Mouse (Mus musculus) CH12.LX (cell line): ENCODE results near the gene Alk. TPM values are rescaled to one million over a fixed set of nuclear protein-coding genes. Genes with fewer than 3 reads are reported as not detected.
A peak's percentile ranks its signal among the peaks of the same experiment; 100 is the strongest.

Experiments used
- DNase-seq: peaks from one replicate; pipeline ENCODE4 v3.0.0-alpha.2; 2013; ENCODE audit errors: extremely low read depth
- H3K27ac ChIP-seq: 2 replicates; pipeline ENCODE4 v1.5.1; 2012; ENCODE audit warnings: low read depth, mild to moderate bottlenecking, control low read depth, moderate library complexity; ENCODE audit not compliant: insufficient read depth
- H3K27me3 ChIP-seq: replicated peaks from 2 replicates; pipeline ENCODE3; 2012; ENCODE audit warnings: inconsistent platforms
- H3K36me3 ChIP-seq, 2 experiments: replicated peaks in 1 of 2; 2 replicates each; pipeline versions ENCODE3 to v1.6.1; 2012; ENCODE audit warnings: inconsistent platforms in 1 of 2, low read length in 1 of 2, mild to moderate bottlenecking in 1 of 2, mixed read lengths in 1 of 2, moderate library complexity in 1 of 2; ENCODE audit not compliant: control insufficient read depth in 1 of 2, insufficient read depth in 1 of 2
- H3K4me1 ChIP-seq, 2 experiments: 2 replicates each; pipeline ENCODE4 v1.6.1; 2012; ENCODE audit warnings: inconsistent platforms in 1 of 2, moderate library complexity in 1 of 2; ENCODE audit not compliant: insufficient read depth in 2 of 2, control insufficient read depth in 1 of 2
- H3K4me2 ChIP-seq: 2 replicates; pipeline ENCODE4 v1.6.1; 2012; ENCODE audit warnings: low read depth, mild to moderate bottlenecking, control low read depth; ENCODE audit not compliant: poor library complexity, insufficient read depth, severe bottlenecking
- H3K4me3 ChIP-seq, 3 experiments: fragments of 150-350 bp in 1 of 3; sonication (generic) in 1 of 3; replicated peaks in 1 of 3; 2 replicates each; pipeline versions ENCODE3 to v1.5.1; 2011 to 2012; ENCODE audit warnings: low read depth in 2 of 3, low read length in 2 of 3, mild to moderate bottlenecking in 2 of 3, moderate library complexity in 2 of 3, control low read depth in 1 of 3, improper control_type of control experiment in 1 of 3, inconsistent platforms in 1 of 3, mixed read lengths in 1 of 3; ENCODE audit not compliant: poor library complexity in 1 of 3
- H3K79me2 ChIP-seq: replicated peaks from 2 replicates; pipeline ENCODE4 v1.6.1; 2012; ENCODE audit warnings: mild to moderate bottlenecking, moderate library complexity; ENCODE audit not compliant: control insufficient read depth, poor library complexity, insufficient read depth, severe bottlenecking; ENCODE audit errors: extremely low read depth
- H3K9ac ChIP-seq: 2 replicates; pipeline ENCODE4 v1.6.1; 2012; ENCODE audit warnings: low read depth, mild to moderate bottlenecking, control low read depth, moderate library complexity; ENCODE audit not compliant: insufficient read depth
- H3K9me3 ChIP-seq: replicated peaks from 2 replicates; pipeline ENCODE3; 2012; ENCODE audit warnings: low read length, inconsistent platforms, mixed read lengths
- E2F4 ChIP-seq: IDR thresholded peaks from 2 replicates; pipeline ENCODE4 v1.6.1; 2011; ENCODE audit warnings: low read depth, low read length, improper control_type of control experiment; ENCODE audit not compliant: insufficient replicate concordance
- ELF1 ChIP-seq: IDR thresholded peaks from 2 replicates; pipeline ENCODE4 v1.6.1; 2014; ENCODE audit warnings: low read depth, mild to moderate bottlenecking, inconsistent platforms, low read length, improper control_type of control experiment
- ETS1 ChIP-seq: conservative IDR thresholded peaks from 2 replicates; pipeline ENCODE4 v1.6.1; 2012; ENCODE audit warnings: low read depth, mild to moderate bottlenecking, inconsistent platforms, low read length, improper control_type of control experiment, moderate library complexity
- IRF4 ChIP-seq: IDR thresholded peaks from 2 replicates; pipeline ENCODE4 v1.6.1; 2014; ENCODE audit warnings: low read depth, mild to moderate bottlenecking, inconsistent platforms, low read length, improper control_type of control experiment
- JUND ChIP-seq: conservative IDR thresholded peaks from 2 replicates; pipeline ENCODE4 v1.6.1; 2011; ENCODE audit warnings: low read depth, low read length, improper control_type of control experiment
- MAX ChIP-seq: IDR thresholded peaks from 2 replicates; pipeline ENCODE4 v1.6.1; 2011; ENCODE audit warnings: low read length, improper control_type of control experiment
- MXI1 ChIP-seq: IDR thresholded peaks from 2 replicates; pipeline ENCODE4 v1.6.1; 2011; ENCODE audit warnings: mild to moderate bottlenecking, low read depth, low read length, improper control_type of control experiment
- MYC ChIP-seq: IDR thresholded peaks from 2 replicates; pipeline ENCODE4 v1.6.1; 2011; ENCODE audit warnings: low read depth, mild to moderate bottlenecking, improper control_type of control experiment, low read length
- NRF1 ChIP-seq: IDR thresholded peaks from 2 replicates; pipeline ENCODE4 v1.6.1; 2014; ENCODE audit warnings: low read depth, mild to moderate bottlenecking, inconsistent platforms, low read length, improper control_type of control experiment, moderate library complexity
- PAX5 ChIP-seq: IDR thresholded peaks from 2 replicates; pipeline ENCODE4 v1.6.1; 2012; ENCODE audit warnings: low read length, inconsistent platforms, mixed read lengths
- POLR2A ChIP-seq: IDR thresholded peaks from 2 replicates; pipeline ENCODE4 v1.6.1; 2011; ENCODE audit warnings: low read depth, mild to moderate bottlenecking, improper control_type of control experiment, low read length
- RAD21 ChIP-seq: IDR thresholded peaks from 2 replicates; pipeline ENCODE4 v1.6.1; 2011; ENCODE audit warnings: low read depth, mild to moderate bottlenecking, low read length, improper control_type of control experiment, moderate library complexity
- SIN3A ChIP-seq: IDR thresholded peaks from 2 replicates; pipeline ENCODE4 v1.6.1; 2012; ENCODE audit warnings: low read length, improper control_type of control experiment, inconsistent platforms
- TBP ChIP-seq: conservative IDR thresholded peaks from 2 replicates; pipeline ENCODE4 v1.6.1; 2011; ENCODE audit warnings: low read depth, low read length, improper control_type of control experiment
- TCF12 ChIP-seq: IDR thresholded peaks from 2 replicates; pipeline ENCODE4 v1.6.1; 2014; ENCODE audit warnings: low read depth, mild to moderate bottlenecking, inconsistent platforms, low read length, improper control_type of control experiment
- UBTF ChIP-seq: IDR thresholded peaks from 2 replicates; pipeline ENCODE4 v1.6.1; 2012; ENCODE audit warnings: low read depth, mild to moderate bottlenecking, inconsistent platforms, low read length, improper control_type of control experiment, moderate library complexity
- USF1 ChIP-seq: IDR thresholded peaks from 2 replicates; pipeline ENCODE4 v1.6.1; 2014; ENCODE audit warnings: low read depth, mild to moderate bottlenecking, inconsistent platforms, low read length, improper control_type of control experiment
- USF2 ChIP-seq: conservative IDR thresholded peaks from 2 replicates; pipeline ENCODE4 v1.6.1; 2011; ENCODE audit warnings: low read depth, low read length, improper control_type of control experiment
- ZC3H11A ChIP-seq: IDR thresholded peaks from 2 replicates; pipeline ENCODE4 v1.6.1; 2012; ENCODE audit warnings: low read depth, mild to moderate bottlenecking, inconsistent platforms, low read length, improper control_type of control experiment
- ZKSCAN1 ChIP-seq: IDR thresholded peaks from 2 replicates; pipeline ENCODE4 v1.6.1; 2012; ENCODE audit warnings: low read depth, inconsistent platforms, low read length, improper control_type of control experiment, borderline replicate concordance
- ZNF384 ChIP-seq: IDR thresholded peaks from 2 replicates; pipeline ENCODE4 v1.6.1; 2012; ENCODE audit warnings: low read depth, low read length, improper control_type of control experiment, inconsistent platforms
- dilution Hi-C: fragments of 300-500 bp; cut with MboI; formaldehyde crosslinking; loops from 2 replicates; pipeline ENCODE4 v1.14.3; 2020; ENCODE audit warnings: low sequenced_read_pairs; ENCODE audit not compliant: extremely low pct_unique_long_range_greater_than_20kb, extremely low pct_ligation_motif_present
- in situ Hi-C: fragments of 300-500 bp; cut with MboI; formaldehyde crosslinking; loops from 3 replicates; pipeline ENCODE4 v1.14.3; 2019; ENCODE audit warnings: low sequenced_read_pairs, low pct_ligation_motif_present, low pct_unique_long_range_greater_than_20kb, mixed read lengths
- polyA plus RNA-seq: library from polyadenylated mRNA; unstranded; fragments of >175 nt; gene quantifications from 2 replicates; pipeline ENCODE4 v1.2.1, GENCODE M21; 2012; ENCODE audit warnings: low read depth; ENCODE audit not compliant: insufficient read length
- total RNA-seq, 2 experiments: library from RNA; depleted of rRNA; stranded (reverse); fragments of 300-350 nt in 1 of 2; fragments of >200 nt in 1 of 2; gene quantifications; 2 replicates each; pipeline ENCODE4 v1.2.3; 2012 to 2014

Gene Alk
- total and polyA plus RNA-seq, 3 experiments = 0.38 to 0.63 (median 0.44) TPM

DNA sequence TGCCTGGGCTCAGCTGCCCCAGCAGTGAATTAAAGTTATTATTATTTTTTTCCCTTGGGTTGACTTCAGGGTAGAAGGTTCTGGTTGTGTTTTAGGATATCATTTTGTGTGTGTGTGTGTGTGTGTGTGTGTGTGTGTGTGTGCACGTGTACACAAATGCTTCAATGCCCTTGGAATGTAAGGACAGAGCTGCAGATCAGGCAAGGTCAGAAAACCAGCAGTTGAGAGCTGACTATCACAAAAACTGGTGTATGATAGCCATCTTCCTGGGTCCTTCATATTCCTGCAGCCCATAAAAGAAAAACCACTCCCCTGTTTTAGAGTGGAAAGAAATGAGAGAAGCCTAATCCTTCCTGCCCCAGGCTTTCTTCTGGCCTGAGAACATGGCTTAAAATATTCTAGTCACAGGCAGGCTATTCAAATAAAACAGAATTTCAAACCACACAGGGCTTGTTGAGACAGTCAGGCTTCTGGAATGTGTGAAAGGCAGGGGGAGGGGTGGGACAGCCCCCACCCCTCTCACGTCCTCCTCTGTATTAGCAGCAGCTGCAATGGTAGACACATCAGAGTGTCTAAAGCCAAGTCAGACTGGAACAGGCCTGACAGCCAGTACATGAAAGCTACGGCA, 623.8 kb downstream of the Alk start (continued):
- TF ChIP-seq MXI1 = no peak
- no peak for TF ChIP-seq SIN3A
- TF ChIP-seq ETS1 = peak; percentile 62
- TF ChIP-seq ELF1 = no peak
- TF ChIP-seq RAD21 = no peak; the same call in 1 of the 2 replicates
- no peak for TF ChIP-seq ZKSCAN1

- DNase-seq = no peak
- no peak for TF ChIP-seq NRF1
- TF ChIP-seq ELF1 = no peak
- TF ChIP-seq UBTF = no peak
- no peak for TF ChIP-seq TCF12
- TF ChIP-seq MAX = no peak
- TF ChIP-seq USF1 = no peak
- no peak for TF ChIP-seq SIN3A
- TF ChIP-seq MYC = no peak
- TF ChIP-seq ZNF384 = no peak
- TF ChIP-seq IRF4 = no peak
- no peak for TF ChIP-seq POLR2A
- no peak for TF ChIP-seq RAD21
- TF ChIP-seq USF2 = no peak
- TF ChIP-seq TBP = no peak
- TF ChIP-seq E2F4 = no peak
- no peak for TF ChIP-seq PAX5
- no peak for TF ChIP-seq ZC3H11A
- TF ChIP-seq JUND = no peak
- Histone ChIP-seq H3K4me2 (no peak overlapping the region), H3K9me3 (no peaks in the 10 kb centered on the region), H3K9ac (no peak overlapping the region), H3K27me3 (no peaks in the 10 kb centered on the region), H3K4me1 (peaks cover 8 to 34% of the 10 kb centered on the region in 2 experiments; a peak in 3 of 4 replicates), H3K36me3 (no peaks in the 10 kb centered on the region), H3K79me2 (no peaks in the 10 kb centered on the region), H3K4me3 (no peak overlapping the region), H3K27ac (no peak overlapping the region)
- dilution Hi-C loops (no loop called here), in situ Hi-C loops (no loop called here)
Observed at GRCm38 (mm10) chr17:71979137-71979536, 625.3 kb downstream of the Alk start.
